Mouse (Mus musculus) yolk sac, embryonic 10.5 days (tissue): ENCODE measurements at regions not wholly inside any gene's neighbourhood (a gene's known extent, or its start where the extent isn't known, plus 50 kb on each side); places are given as distances from the start of the nearest gene placed in this dataset.

Source experiments
- DNase-seq: peaks from one replicate; pipeline ENCODE4 v3.0.0-alpha.2; 2017; ENCODE audit warnings: low spot score

- DNase-seq: no peak
These were observed 53.0 kb downstream of the Gadd45g start for GRCm38 (mm10) chr13:51899319-51900042.

GRCm38 (mm10) chr13:51900043-51900440 is 53.6 kb downstream of the Gadd45g start:
- DNase-seq: no peak

DNA sequence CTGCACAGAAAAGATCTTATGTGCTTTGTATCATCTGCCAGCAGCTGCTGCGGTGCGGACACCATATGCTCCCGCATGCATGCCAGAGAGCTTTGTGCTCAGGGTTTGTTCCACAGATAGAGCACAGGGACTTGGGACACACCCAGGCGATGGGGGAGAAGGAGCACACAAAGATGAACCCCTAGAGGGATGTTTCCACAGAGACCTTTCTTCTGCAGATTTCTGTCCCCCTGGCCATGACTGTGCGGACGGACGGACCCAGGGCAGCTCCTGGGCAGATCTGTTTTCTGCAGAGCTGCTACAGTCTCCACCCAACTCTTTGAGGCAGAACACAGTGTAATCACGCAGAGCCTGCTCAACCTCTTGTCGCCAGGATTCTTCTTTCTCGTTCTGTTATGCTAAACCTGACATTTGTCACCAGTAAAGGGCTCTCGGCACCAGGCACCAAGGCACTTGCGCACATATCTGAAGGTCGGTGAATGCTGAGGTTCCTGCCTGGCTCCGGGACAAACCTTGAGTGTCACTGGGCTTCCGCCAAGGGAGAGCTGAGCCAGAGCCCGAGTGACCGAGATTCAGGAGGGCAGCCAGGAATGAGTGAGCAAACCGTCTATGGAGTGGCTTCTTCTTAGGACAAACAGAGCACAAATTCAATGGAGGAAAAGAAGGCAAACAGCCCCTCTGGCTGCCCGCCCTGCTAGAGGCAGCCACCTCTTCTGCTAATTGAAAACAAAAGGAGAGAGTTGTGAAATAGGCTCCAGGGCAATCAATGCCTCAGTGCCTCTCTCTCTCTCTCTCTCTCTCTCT is 56.2 kb downstream of the Gadd45g start:
- DNase-seq: no peak

GRCm38 (mm10) chr13:51903324-51903939 is 57.0 kb downstream of the Gadd45g start:
- DNase-seq: no peak

DNA sequence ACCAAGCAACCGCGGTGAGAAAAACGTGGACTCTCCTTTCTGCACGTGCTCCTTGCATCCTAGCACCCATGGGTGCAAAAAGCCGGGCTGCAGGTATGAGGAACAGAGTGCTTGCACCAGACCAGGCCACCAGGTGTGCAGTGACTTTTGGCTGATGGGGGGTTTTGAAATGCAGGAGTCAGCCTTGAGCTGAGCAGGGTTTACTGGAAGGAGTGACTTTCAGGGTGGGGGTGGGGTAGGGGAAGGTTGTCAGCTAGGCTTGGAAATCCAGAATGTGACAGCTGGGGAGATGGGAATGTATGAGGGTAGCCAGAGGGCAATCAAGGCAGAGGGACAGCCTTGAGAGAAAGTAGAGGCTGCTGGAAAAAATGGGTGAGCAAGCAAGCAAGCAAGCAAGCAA is 58.8 kb downstream of the Gadd45g start:
- DNase-seq: no peak

GRCm38 (mm10) chr13:51906103-51906502 is 59.6 kb downstream of the Gadd45g start:
- DNase-seq: no peak

DNA sequence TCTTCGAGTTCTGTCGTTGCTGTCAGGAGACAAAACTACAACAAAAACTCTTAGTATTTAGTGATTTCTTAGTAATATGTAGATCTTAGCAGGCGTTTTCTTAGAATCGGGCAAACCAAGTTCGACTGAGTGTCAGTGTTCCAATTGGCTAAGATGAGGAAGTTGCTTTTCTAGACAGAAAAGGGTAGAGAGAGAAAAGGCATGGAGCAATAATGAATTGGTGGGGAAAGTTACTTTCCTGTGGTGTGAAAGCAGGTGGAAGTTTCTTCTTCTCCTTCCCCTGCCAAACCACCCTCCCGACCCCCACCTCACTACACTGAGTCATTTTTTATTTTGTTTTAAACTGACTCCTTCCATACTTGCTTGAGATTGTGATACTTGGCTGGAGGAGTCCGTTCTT is 62.0 kb downstream of the Gadd45g start:
- no peak for DNase-seq

DNA sequence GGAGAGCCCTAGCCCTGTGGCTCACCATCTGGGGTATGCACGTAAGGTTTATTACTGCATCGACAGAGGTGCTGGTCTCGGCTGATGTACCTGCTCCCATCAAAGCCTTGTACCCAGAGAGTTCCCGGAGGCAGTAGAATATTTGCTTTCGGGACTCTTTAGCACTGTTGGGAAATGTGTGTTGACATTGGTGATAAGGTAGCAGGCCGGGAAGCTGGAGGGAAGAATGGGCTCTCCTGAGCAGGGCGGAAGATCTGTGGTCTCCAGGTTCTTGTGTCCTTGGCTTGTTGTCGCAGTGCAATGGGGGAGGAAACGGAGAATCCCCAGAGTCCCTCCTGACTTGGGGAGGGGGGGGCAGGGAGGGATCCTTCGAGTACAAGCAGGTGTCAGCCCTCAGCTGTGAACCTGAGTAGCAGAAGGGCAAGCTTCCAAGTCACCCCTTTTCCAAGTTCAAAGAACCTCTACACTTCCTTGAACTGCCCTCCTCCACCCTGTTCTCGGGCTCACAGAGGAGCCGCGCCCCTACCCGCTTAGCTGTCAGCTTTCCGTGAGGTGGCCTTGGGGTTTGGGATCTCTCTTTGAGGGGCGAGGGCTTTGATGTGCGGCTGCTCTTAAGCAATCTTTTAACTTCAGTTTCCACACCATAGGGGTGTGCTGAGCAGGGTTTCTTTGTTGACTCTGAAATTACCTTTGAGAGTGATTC is 65.0 kb downstream of the Gadd45g start:
- peak; percentile 86 for DNase-seq

DNA sequence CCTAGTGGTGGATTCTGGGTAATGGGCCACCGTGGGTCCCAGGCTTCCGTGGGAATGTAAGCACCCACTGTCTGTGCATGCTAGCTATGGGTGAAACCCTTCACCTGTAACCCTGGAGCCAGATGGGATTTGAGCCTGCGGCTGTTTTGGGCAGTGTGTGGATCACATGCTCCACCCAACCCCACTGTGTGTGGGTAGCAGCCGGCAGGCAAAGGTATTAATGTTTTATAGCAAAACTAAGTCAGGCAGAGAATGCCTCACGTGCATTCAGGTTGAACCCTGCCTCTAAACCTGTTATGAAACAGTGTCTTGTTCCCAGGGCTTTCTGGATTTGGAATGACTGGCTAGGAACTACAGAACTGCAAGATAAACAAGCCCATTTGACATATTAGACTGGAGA is 66.0 kb downstream of the Gadd45g start:
- DNase-seq: no peak

DNA sequence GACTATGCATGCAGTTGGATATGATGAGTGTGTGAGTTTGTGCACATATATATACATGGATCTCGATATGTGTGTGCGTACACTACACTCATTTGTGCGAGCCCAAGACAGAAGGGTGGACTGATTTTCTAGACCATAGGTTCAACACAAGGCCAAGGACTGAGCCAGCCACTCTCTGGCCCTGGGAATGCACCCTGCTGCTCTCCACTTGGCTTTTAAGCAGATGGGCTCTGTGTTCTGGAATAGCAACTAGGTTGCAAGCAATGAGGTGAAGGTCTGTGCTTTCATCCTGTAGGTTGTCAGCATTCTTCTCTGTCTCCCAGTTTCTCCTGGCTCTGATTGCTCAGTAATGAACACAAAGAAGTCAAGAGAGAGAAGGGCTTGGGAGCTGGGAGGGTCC is 66.5 kb downstream of the Gadd45g start:
- DNase-seq: no peak

- DNase-seq: no peak
These were observed 70.3 kb downstream of the Gadd45g start for GRCm38 (mm10) chr13:51916666-51917240.

GRCm38 (mm10) chr13:51917658-51918057 is 71.2 kb downstream of the Gadd45g start:
- DNase-seq: no peak

DNA sequence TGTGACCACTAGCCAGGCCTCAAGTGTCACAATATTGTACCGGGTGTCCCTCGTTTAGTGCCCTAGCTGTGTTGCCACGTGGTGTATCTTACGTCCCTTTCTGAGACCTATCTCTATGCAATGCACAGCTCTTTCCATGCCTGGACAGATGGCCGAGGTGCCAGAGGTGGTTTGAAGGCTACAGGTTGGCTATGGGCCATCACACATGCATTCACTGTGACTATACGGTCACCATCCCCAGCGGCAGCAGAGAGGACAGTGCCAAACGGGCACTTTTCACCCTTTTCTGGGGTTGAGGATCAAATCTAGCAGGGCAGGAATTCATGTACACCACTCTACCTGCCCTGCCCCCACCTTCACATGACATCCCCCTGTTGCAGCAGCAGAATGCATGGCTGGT is 71.6 kb downstream of the Gadd45g start:
- DNase-seq: no peak

DNA sequence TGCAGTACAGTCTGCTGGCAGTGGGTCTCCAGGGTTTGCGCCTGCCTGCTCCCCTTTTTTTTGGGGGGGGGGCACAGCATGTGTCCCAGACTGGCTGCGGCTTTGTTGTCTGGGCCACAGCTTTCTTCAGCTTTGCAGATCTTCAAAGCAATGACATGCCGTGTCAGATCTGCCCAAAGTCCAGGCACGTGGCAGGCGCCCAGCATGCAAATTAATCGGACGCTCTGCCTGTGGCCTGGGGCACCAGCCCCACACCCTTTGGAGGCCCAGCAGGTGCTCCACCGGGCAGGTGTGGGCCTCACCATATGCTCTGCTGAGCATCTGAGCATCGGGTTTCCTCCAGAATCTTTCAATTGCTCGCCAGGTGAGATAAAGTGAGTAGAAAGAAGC is 72.3 kb downstream of the Gadd45g start:
- peak; percentile 23 for DNase-seq

- DNase-seq: no peak
These were observed 72.8 kb downstream of the Gadd45g start for GRCm38 (mm10) chr13:51919171-51919793.

GRCm38 (mm10) chr13:51919937-51920336 is 73.5 kb downstream of the Gadd45g start:
- no peak for DNase-seq

DNA sequence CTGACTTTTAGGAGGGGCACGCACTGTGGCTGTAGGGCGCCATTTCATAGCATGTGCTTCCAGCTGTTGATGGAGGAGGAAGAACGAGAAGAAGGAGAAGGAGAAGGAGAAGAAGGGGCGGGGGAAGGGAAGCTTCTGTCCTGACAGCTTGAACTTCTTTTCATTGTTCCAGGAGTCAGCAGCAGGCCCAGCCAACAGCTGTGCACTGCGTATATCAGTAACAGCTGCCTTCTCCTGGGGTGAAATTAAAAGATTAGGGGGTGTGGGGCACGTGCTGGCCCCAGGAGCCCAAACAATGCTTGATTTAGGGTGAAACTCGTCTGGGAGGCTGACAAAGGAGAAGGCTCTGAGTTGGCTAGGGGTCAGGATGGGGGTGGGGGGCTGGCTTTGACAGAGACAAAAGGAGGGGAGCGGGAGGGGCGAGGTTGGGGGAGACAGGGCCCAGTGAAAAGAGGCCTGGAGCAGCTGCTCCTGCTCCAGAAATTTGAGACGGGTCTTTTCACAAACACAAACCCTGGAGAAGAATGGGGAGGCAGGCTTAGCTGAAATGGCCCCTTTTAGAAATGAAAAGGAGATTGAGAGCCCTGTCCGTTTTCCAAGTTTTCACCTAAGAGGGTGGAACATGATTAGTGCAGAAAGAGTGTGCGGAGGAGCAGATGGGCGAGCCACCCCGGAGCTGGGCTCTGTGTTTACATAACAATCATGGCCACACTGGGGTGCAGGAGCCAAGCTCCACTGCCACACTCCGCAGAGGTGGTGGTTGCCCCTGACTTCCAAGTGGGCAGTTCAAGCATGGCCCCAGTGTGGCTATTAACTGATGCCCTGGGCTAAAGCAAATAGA is 74.3 kb downstream of the Gadd45g start:
- peak; percentile 36 for DNase-seq

GRCm38 (mm10) chr13:51921550-51921949 is 75.1 kb downstream of the Gadd45g start:
- DNase-seq: no peak

- no peak for DNase-seq
These were observed 80.3 kb downstream of the Gadd45g start for GRCm38 (mm10) chr13:51926764-51927163.

- no peak for DNase-seq
These were observed 83.3 kb downstream of the Gadd45g start for GRCm38 (mm10) chr13:51929730-51930129.

DNA sequence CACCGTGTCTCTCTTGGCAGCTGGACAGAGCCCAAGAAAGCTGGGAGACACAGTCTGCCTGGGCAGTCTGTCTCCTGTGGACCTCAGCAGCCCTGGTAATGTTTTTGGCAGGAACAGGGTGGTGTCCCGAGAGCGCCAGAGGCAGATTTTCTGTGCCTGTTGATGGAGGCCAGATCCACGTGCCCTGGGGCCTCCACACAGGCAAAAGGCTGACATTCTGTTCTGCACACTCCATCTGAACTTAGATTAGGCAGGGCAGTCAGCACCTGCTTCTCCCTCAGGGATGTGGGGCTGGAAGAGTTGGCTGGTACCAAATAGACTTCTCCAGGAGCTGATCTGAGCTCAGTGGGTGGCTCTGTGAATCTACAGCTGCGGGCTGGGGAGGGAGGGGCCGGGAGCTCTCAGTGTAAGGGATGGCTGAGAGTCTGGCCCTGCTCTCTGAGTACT is 83.8 kb downstream of the Gadd45g start:
- no peak for DNase-seq
